Mouse (Mus musculus): ENCODE measurements around the gene Cdh4.
A peak's percentile ranks its signal among the peaks of the same experiment; 100 is the strongest.

Gene Cdh4

GRCm38 (mm10) chr2:179662739-179663138 is 220.5 kb downstream of the Cdh4 start:
- DNase-seq (ENCODE audit: inconsistent age in 2 of 2, low spot score in 1 of 2), result no peak

DNA sequence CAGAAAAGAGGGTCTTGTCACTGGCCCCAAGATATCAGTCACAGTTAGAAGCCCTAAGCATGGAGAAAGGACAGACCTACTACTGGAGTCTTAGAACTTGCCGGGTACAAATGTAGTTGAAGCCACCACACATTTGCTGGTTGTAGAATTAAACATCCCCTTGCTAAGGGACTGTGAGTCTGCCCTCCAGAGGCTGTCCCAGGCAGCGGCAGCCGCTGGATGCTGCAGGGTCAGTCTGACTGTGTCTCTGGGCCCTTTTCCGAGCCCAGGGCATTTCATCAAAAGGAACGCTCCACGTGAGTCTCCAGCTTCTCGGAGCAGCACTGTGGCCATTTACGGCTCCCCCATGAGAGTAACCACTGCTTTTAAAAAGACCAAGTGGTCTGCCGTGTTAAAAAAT is 221.4 kb downstream of the Cdh4 start:
- DNase-seq (ENCODE audit: inconsistent age in 2 of 2, low spot score in 1 of 2), result peak; percentile 7 to 45

DNA sequence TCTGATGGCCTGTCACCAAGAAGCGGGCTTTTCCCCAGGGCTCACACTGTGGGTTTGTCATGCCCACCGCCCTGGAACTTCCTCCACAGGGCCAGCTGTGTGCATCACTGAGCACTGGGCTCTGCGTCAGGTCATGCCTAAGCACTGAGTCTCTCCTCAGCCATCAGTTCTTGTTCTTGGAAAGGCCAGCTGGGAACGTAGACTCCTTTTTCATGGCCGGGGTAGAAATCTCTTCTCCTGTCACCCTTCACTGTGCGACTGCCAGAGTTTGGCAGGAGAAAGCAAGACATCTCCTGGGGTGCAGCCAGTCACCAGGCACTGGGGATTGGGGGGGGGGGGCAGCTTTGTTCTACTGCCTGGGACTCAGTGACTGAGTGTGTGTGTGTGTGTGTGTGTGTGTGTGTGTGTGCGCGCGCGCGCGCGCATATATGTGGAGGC is 222.0 kb downstream of the Cdh4 start:
- DNase-seq (ENCODE audit: inconsistent age in 2 of 2, low spot score in 1 of 2), result no peak

- DNase-seq (ENCODE audit: inconsistent age in 2 of 2, low spot score in 1 of 2), result no peak
Measured at GRCm38 (mm10) chr2:179670689-179671088, 228.5 kb downstream of the Cdh4 start.

DNA sequence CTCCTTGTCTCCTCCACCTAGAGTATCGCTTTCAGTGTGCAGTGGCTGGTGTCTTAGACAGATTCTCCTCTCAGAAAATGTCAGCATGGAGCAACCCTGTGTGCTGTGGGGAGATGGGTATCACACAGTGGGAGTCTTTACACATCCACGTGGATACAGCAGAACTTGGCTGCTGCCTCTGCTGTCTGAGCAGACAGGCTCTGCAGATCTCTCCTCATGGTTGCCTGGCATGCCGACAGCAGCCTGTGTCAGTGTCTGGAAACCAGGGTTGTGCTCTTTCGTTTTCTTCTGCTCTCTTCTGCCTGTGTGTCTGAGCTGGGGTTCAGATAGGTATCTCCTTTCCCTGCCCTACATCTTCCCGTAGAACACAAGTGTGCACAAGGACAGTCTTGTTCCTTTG is 237.6 kb downstream of the Cdh4 start:
- no peak for DNase-seq (ENCODE audit: inconsistent age in 2 of 2, low spot score in 1 of 2)

GRCm38 (mm10) chr2:179681386-179681785 is 239.2 kb downstream of the Cdh4 start:
- DNase-seq (ENCODE audit: inconsistent age in 2 of 2, low spot score in 1 of 2), result peak; percentile 9 to 65

DNA sequence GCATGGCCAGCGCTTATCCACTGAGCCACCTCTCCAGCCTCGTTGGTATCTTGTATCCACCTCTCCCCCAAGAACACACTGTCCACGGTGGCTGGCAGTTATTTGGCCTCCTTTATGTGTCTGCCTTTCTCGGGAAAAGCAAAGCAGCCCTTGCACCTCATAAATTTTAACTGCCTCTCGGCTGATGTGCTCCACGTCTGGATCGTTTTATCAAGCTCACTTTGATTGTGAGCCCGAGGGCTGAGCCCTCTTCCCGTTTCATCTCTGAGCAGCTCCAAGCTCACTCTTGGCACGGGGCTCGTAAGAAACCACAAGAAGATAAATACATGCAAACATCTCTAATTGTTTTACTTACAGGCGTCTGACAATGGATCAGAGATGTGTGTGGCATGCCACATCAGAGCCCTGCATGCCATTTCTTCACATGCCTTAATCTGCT is 245.0 kb downstream of the Cdh4 start:
- DNase-seq (ENCODE audit: inconsistent age in 2 of 2, low spot score in 1 of 2), result no peak

DNA sequence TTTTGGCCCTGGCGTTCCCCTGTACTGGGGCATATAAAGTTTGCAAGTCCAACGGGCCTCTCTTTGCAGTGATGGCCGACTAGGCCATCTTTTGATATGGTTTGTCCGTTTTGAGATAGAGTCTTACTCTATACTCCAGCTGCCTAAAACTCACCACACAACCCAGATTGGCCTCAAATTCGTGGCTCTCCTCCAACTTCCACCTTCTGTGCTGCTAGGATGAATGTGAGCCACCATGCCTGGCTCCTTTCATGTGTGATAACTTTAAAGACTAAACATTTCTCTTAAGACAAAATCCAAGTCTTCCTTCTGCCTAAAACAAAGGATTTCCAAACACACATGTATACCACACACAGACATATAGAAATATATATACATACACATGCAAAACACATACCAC is 246.7 kb downstream of the Cdh4 start:
- DNase-seq (ENCODE audit: inconsistent age in 2 of 2, low spot score in 1 of 2), result no peak

DNA sequence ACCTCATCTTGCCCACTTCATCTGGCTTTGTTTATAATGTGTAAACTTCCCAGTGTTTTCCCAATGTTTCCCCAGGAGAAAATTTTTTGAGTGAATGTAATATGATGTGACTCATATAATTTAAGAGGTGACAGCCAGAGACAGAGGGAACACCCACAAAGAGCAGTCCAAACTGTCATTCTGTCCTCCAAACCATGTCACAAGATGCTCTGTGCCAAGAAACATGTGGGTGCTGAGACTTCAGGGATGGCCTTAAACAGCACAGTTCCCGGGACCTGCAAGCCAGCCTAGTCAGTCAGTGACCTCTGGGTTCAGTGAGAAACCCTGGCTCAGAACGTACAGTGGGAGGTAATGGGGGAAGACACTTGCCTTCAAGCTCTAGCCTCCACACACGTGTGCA is 247.5 kb downstream of the Cdh4 start:
- DNase-seq (ENCODE audit: inconsistent age in 2 of 2, low spot score in 1 of 2), result peak in 1 of 2 experiments; percentile 51

GRCm38 (mm10) chr2:179690571-179690970 is 248.3 kb downstream of the Cdh4 start:
- DNase-seq (ENCODE audit: inconsistent age in 2 of 2, low spot score in 1 of 2), result no peak

DNA sequence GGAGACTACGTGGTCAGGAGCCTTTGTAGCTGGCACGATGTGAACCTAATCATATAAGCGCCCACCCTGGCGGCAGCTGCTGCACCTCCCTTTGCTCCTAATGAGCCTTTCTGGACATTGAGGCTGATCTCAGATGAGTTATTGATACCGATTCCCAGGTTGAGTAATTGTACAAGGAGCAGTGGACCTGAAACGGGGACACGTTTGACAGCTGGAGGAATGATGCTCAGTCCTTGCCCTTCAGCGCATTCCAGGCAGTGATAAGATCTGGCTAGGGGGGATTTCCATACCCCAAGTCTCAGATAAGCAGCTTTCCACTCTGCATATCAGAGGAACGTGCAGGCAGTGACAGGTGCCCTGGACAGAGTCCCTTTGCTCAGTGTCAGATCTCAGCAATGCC is 252.7 kb downstream of the Cdh4 start:
- DNase-seq (ENCODE audit: inconsistent age in 2 of 2, low spot score in 1 of 2), result no peak

- DNase-seq (ENCODE audit: inconsistent age in 2 of 2, low spot score in 1 of 2), result no peak
Measured at GRCm38 (mm10) chr2:179697601-179698000, 255.4 kb downstream of the Cdh4 start.

DNA sequence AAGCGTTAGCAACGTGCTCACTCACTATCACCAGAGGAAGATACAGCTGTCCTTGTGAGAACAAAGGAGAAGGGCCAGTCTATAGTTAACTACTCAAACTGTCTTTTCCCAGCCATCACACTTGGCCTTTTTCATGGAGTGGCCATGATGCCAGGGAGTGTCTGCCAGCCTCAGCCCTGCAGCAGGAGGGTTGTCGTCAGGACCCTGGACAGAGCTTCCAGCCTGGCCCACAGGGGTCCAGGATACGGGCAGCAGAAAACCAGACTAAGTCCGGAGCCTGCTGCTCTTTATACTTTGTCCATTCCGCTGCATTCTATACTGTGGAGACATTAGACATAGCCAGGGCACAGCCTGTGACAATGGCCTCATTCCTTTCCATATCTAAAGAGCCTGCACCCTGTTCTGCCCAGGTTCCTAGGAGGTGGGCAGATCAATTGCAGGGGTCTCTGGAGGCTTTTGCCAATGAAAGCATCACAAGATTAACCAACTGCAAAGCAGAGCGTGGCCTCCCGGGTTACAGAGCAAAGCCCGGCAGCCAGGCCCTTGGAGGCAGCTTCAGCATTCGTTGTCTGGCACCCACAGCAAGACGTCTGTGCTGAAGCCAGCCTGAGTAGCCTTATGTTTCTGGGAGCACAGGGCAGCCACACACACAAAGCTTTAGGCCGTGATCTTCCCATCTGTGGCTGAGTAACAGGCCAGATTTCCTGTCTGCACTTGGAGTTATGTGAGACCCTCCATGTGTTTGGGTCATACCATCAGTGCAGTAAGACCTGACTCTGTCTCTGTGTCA is 256.2 kb downstream of the Cdh4 start:
- DNase-seq (ENCODE audit: inconsistent age in 2 of 2, low spot score in 1 of 2), result no peak

- DNase-seq (ENCODE audit: inconsistent age in 2 of 2, low spot score in 1 of 2), result no peak
Measured at GRCm38 (mm10) chr2:179705043-179705442, 262.8 kb downstream of the Cdh4 start.

DNA sequence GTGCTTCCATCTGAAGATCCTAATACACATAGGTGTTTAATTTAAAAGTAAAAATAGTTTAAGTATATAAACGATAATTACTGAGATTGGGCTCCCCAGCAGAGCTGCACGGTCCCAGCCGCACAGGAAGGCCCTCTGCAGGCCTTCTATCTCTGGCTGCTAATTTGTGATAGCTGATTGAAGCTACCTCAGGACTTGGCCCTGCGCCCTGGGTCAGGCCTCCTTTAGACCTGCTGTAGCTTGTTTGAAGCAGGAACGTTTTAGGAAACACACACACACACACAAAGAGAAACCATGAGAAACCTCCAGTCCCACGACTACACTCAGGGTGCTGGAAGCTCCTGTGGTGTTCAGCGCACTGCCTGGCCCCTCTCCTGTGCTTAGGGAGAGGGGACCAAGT is 263.2 kb downstream of the Cdh4 start:
- no peak for DNase-seq (ENCODE audit: inconsistent age in 2 of 2, low spot score in 1 of 2)

DNA sequence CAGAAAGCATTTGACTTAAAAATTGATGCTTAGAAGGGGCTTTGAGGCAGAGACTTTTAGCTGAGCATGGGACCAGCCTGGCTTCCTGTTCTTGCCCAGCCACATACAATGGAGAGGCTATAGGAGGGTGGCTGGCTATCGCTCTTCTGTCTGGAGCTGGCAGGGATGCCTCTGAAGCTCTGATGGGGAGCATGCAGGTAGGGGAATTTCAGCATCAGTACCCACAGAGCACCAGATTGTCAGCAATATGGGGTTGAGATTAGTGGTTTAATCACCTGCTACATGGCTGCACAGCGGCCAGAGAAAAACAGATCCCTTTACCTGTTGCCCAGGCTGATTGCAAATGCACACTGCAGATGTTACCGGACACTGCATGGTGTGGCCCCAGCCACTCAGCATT is 264.4 kb downstream of the Cdh4 start:
- DNase-seq (ENCODE audit: inconsistent age in 2 of 2, low spot score in 1 of 2), result no peak

DNA sequence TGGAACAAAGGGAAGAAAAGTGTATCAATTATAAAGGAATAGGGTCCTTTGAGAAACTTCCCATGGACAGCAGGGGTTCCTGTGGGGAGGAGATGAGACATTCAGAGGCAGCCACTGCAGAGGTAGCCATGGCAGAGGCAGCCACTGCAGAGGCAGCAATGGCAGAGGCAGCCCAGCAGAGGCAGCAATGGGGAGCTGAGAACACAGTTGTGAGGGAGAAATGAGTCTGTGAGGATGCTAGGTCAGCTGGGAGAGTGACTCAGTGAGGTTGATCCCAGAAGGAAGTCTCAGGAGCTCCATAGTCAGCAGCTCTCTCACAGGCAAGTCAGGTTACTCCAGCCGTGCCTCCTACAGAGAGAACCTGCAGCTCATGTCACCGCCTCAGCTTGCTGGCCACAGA is 266.9 kb downstream of the Cdh4 start:
- no peak for DNase-seq (ENCODE audit: inconsistent age in 2 of 2, low spot score in 1 of 2)

GRCm38 (mm10) chr2:179712690-179713089 is 270.5 kb downstream of the Cdh4 start:
- DNase-seq (ENCODE audit: inconsistent age in 2 of 2, low spot score in 1 of 2), result no peak

GRCm38 (mm10) chr2:179713326-179713725 is 271.1 kb downstream of the Cdh4 start:
- DNase-seq (ENCODE audit: inconsistent age in 2 of 2, low spot score in 1 of 2), result no peak

DNA sequence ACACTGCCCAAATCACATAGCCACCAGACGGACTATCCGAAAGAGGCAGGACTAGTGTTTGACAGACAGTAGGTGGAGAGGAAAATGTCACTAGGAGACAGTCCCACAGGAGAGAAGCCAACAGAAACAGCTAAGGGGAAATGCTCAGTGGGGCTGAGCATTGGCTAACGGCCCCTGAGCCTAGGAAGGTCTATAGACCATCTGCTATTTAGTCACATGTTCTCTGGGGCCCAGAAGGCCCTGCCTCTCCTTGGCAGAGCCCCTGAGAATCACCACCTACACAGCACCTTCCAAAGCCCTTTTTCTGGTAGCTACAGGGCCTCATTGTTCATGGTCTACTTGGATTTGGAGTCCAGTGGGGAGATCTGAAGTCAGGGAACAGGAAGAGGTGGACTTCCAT is 271.9 kb downstream of the Cdh4 start:
- no peak for DNase-seq (ENCODE audit: inconsistent age in 2 of 2, low spot score in 1 of 2)

DNA sequence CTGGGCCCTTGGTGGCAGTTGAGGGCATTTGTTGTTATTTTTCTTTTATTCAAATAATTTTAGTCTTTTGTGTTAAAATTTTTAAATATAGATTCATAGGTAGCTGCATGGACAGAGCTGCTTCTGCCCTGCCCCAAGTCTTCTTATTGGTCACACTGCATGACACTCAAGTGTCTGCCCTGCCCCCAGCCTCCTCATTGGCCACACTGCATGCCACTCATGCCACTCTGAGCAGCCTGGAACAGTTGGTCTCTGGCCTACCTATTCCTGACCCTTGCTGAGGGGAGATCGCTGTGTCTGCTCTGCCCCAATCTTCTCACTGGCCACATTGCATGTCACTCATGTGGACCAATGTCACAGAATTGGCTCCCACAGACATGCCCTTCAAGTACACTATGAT is 273.1 kb downstream of the Cdh4 start:
- DNase-seq (ENCODE audit: inconsistent age in 2 of 2, low spot score in 1 of 2), result no peak

DNA sequence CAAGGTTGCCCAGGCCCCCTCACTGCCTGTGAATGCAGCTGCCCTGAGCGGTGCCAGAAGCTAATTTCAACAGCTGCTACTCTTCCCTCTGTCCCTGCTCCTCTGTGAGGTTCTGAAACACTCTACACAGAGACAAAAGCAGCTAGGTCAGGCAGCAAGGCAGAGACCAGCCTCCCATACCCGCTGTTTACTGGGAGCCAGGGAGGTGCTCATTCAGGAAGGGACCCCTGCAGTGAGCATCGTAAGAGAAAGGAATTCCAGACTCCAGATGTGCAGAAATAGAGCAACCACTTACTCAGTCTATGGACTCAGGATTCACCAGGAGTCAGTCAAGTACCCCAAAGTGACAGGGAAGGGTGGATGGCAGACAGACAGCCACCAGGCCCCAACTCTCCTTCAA is 278.1 kb downstream of the Cdh4 start:
- DNase-seq (ENCODE audit: inconsistent age in 2 of 2, low spot score in 1 of 2), result no peak
